Mouse (Mus musculus): ENCODE measurements around the gene Cib3. TPM values are rescaled to one million over a fixed set of nuclear protein-coding genes. Genes with fewer than 3 reads are reported as not detected.

The Cib3 gene
- polyA plus RNA-seq, 1 experiment from 2014 or later: not detected

DNA sequence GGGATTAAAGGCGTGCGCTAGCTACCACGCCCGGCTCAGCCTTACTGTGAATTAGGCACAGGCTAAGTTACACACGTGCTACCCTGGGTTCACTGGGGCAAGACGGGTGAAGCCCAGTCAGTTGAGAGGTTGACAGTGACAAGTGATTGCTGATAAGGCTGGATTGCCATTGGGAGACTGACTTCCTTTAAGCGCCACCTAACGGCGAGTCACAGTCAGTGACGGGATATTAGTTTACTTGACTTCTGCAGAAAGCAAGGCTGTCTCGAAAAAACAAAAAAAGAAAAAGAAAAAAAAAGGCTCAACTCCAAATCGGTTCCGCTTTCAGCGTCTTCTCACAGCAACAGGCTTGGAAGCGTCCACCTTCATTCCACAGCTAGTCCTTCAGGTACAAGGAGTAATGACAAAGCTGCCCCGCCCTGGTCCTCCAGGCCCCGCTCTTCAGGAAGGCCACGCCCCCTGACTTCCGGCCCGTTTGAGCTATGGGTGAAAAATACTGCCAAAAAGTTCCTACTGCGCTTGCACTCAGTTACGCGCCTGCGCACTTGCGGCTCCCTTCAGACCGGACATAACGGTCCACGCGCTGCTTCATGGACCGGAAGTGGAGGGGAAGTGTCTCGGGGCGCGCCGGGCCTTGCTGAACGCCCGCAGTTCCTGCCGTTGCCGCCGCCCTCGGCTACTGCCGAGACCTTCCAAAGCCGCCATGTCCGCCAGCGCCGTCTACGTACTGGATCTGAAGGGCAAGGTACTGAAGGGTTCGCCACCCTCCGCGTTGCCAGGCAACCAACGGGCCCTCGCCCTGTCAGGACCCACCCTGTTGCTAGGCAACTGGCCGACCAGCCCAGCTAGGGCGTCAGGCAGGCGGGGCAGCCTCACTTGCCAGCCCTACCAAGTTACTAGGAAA is 27.1 kb upstream of the Cib3 start, which contains the start of gene Ap1m1:
Gene Ap1m1 (plus strand): TSS at position 520 of the 904 bp plus-strand sequence.
- peak within 1 kb of the TSS; percentile 76 for H3K9ac ChIP-seq (replicated peaks)
- peak; percentile 97 for ATAC-seq (ENCODE audit: low FRiP score)
- peak within 1 kb of the TSS; percentile 98 for H3K27ac ChIP-seq (replicated peaks)
- peaks cover 17% of the 10 kb centered on the region for H3K36me3 ChIP-seq
- H3K4me2 ChIP-seq: peak within 1 kb of the TSS; percentile 82
- under 1% methylated on average over 54 of the region's 54 CpGs for WGBS
- H3K9me3 ChIP-seq (replicated peaks): no peaks in the 10 kb centered on the region
- peaks cover 26% of the 10 kb centered on the region for H3K4me1 ChIP-seq
- H3K27me3 ChIP-seq (replicated peaks): no peaks in the 10 kb centered on the region
- H3K4me3 ChIP-seq (replicated peaks): peak within 1 kb of the TSS; percentile 85

DNA sequence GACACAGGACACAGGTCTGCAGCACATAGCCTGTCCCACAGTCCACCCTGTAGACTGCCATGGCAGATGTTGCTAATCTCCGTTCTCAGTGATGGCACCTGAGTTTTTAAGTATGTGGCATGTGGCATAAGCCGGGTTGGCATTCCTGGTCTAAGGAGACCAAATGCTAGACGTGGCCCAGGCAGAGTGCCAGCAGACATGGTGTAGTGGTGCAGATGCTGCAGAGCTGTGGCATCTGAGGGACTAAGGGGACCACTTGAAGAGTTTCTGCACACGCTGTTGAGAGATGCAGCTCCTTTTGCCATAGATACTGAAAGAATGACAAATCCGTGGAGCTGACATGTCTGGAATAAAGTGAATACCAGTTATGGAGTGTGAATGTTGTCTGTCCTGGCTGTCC is 10.0 kb upstream of the Cib3 start:
- no peak for ATAC-seq (ENCODE audit: low FRiP score)
- H3K27me3 ChIP-seq (replicated peaks): peaks cover 2% of the 10 kb centered on the region
- H3K4me1 ChIP-seq: peaks cover 17% of the 10 kb centered on the region
- WGBS: 93% methylated on average over 5 of the region's 5 CpGs
- no peak overlapping the region for H3K4me3 ChIP-seq (replicated peaks)
- no peak overlapping the region for H3K4me2 ChIP-seq
- H3K9ac ChIP-seq (replicated peaks): no peak overlapping the region
- H3K27ac ChIP-seq (replicated peaks): no peak overlapping the region
- no peaks in the 10 kb centered on the region for H3K9me3 ChIP-seq (replicated peaks)
- peaks cover 28% of the 10 kb centered on the region for H3K36me3 ChIP-seq

DNA sequence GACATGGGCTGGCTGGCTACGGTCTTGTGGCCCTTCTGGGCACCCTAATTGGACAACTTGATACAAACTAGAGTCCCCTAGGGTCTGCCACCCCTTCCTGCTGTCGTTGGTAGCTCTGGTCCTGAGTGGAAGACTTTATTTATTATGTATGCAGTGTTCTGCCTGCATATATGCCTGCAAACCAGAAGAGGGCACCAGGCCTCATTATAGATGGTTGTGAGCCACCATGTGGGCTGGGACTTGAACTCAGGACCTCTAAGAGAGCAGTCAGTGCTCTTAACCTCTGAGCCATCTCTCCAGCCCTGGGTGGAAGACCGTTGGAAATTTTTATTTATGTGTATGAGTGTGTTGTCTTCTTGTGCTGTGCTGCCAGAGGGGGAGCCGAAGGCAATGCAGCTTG is 8.1 kb upstream of the Cib3 start:
- H3K27ac ChIP-seq (replicated peaks): no peak overlapping the region
- 84% methylated on average over 4 of the region's 4 CpGs for WGBS
- no peaks in the 10 kb centered on the region for H3K9me3 ChIP-seq (replicated peaks)
- ATAC-seq (ENCODE audit: low FRiP score): no peak
- H3K4me3 ChIP-seq (replicated peaks): peak overlapping the region; percentile 84
- no peak overlapping the region for H3K9ac ChIP-seq (replicated peaks)
- H3K4me2 ChIP-seq: peak overlapping the region; percentile 63
- peaks cover 28% of the 10 kb centered on the region for H3K36me3 ChIP-seq
- H3K27me3 ChIP-seq (replicated peaks): peaks cover 17% of the 10 kb centered on the region
- peaks cover 17% of the 10 kb centered on the region for H3K4me1 ChIP-seq

- H3K4me2 ChIP-seq: peak within 1 kb of the TSS; percentile 63
- peak within 1 kb of the TSS; percentile 84 for H3K4me3 ChIP-seq (replicated peaks)
- peaks cover 28% of the 10 kb centered on the region for H3K36me3 ChIP-seq
- peaks cover 17% of the 10 kb centered on the region for H3K4me1 ChIP-seq
- H3K9ac ChIP-seq (replicated peaks): peak within 1 kb of the TSS; percentile 72
- peak within 1 kb of the TSS; percentile 78 for H3K27ac ChIP-seq (replicated peaks)
- H3K9me3 ChIP-seq (replicated peaks): no peaks in the 10 kb centered on the region
- peaks cover 25% of the 10 kb centered on the region for H3K27me3 ChIP-seq (replicated peaks)
- 18% methylated on average over 39 of the region's 39 CpGs for WGBS
- peak; percentile 98 for ATAC-seq (ENCODE audit: low FRiP score)
Observed at GRCm38 (mm10) chr8:72219541-72220363, 7.1 kb upstream of the Cib3 start, which contains the start of gene Fam32a. Fam32a (plus strand) TSS chr8:72219730.

GRCm38 (mm10) chr8:72218781-72219540 is 6.3 kb upstream of the Cib3 start:
- Histone ChIP-seq H3K9me3 (replicated peaks) (no peaks in the 10 kb centered on the region), H3K4me2 (peak overlapping the region; percentile 63), H3K27me3 (replicated peaks) (peaks cover 29% of the 10 kb centered on the region), H3K9ac (replicated peaks) (no peak overlapping the region), H3K4me3 (replicated peaks) (peak overlapping the region; percentile 84), H3K27ac (replicated peaks) (peak overlapping the region; percentile 68), H3K4me1 (peaks cover 17% of the 10 kb centered on the region), H3K36me3 (peaks cover 25% of the 10 kb centered on the region)
- ATAC-seq (ENCODE audit: low FRiP score): peak; percentile 26; the same call in 1 of the 2 replicates
- 80% methylated on average over 10 of the region's 10 CpGs for WGBS

- Histone ChIP-seq H3K9ac (replicated peaks) (0 out of 2 replicates have a peak overlapping the region, but pooled peaks have one; percentile 7), H3K4me1 (peaks cover 8% of the 10 kb centered on the region), H3K27me3 (replicated peaks) (peaks cover 29% of the 10 kb centered on the region), H3K36me3 (no peaks in the 10 kb centered on the region), H3K27ac (replicated peaks) (no peak overlapping the region), H3K4me3 (replicated peaks) (no peak overlapping the region), H3K4me2 (no peak overlapping the region), H3K9me3 (replicated peaks) (no peaks in the 10 kb centered on the region)
- WGBS: 43% methylated on average over 1 of the region's 1 CpGs
- no peak for ATAC-seq (ENCODE audit: low FRiP score)
Observed at GRCm38 (mm10) chr8:72215871-72216270, 3.2 kb upstream of the Cib3 start.

GRCm38 (mm10) chr8:72215060-72215459 is 2.4 kb upstream of the Cib3 start:
- Histone ChIP-seq H3K9ac (replicated peaks) (no peak overlapping the region), H3K27me3 (replicated peaks) (peaks cover 29% of the 10 kb centered on the region), H3K36me3 (no peaks in the 10 kb centered on the region), H3K4me1 (no peaks in the 10 kb centered on the region), H3K27ac (replicated peaks) (no peak overlapping the region), H3K4me2 (no peak overlapping the region), H3K9me3 (replicated peaks) (no peaks in the 10 kb centered on the region), H3K4me3 (replicated peaks) (no peak overlapping the region)
- no peak for ATAC-seq (ENCODE audit: low FRiP score)
- 39% methylated on average over 2 of the region's 2 CpGs for WGBS

GRCm38 (mm10) chr8:72213536-72213935 is 899 bp upstream of the Cib3 start, which contains the start of gene Gm11034:
Gm11034 (minus strand) TSS chr8:72213636.
- no peaks in the 10 kb centered on the region for H3K4me1 ChIP-seq
- no peak within 1 kb of the TSS for H3K9ac ChIP-seq (replicated peaks)
- H3K36me3 ChIP-seq: no peaks in the 10 kb centered on the region
- H3K27ac ChIP-seq (replicated peaks): no peak within 1 kb of the TSS
- no peak within 1 kb of the TSS for H3K4me2 ChIP-seq
- peaks cover 29% of the 10 kb centered on the region for H3K27me3 ChIP-seq (replicated peaks)
- WGBS: 73% methylated on average over 4 of the region's 4 CpGs
- no peaks in the 10 kb centered on the region for H3K9me3 ChIP-seq (replicated peaks)
- no peak for ATAC-seq (ENCODE audit: low FRiP score)
- no peak within 1 kb of the TSS for H3K4me3 ChIP-seq (replicated peaks)

DNA sequence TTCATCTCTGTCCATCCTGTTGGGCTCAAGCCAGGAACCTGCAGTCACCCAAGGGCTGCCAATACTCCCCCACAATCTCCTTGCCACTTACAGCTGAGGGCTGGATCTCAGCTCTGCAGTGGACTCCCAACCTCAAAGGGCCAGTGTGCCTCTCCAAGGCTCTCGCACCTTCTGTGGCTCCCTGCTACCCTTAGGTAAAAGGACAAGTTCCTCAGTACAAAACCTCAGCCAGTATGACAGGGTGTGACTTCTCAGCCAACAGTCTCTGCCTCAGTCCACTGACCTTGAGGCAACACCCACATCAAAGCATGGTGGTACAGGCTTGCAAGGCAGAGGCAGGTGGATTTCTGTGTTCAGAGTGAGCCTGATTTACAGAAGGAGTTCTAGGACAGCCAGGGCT is 791 bp downstream of the Cib3 start:
- WGBS: 96% methylated on average over 1 of the region's 1 CpGs
- H3K9ac ChIP-seq (replicated peaks): no peak overlapping the region
- no peak overlapping the region for H3K27ac ChIP-seq (replicated peaks)
- no peak overlapping the region for H3K4me2 ChIP-seq
- H3K4me3 ChIP-seq (replicated peaks): no peak overlapping the region
- peaks cover 20% of the 10 kb centered on the region for H3K27me3 ChIP-seq (replicated peaks)
- H3K4me1 ChIP-seq: no peaks in the 10 kb centered on the region
- H3K36me3 ChIP-seq: no peaks in the 10 kb centered on the region
- no peaks in the 10 kb centered on the region for H3K9me3 ChIP-seq (replicated peaks)
- no peak for ATAC-seq (ENCODE audit: low FRiP score)

- no peak overlapping the region for H3K4me3 ChIP-seq (replicated peaks)
- no peaks in the 10 kb centered on the region for H3K36me3 ChIP-seq
- no peak overlapping the region for H3K27ac ChIP-seq (replicated peaks)
- H3K9me3 ChIP-seq (replicated peaks): no peaks in the 10 kb centered on the region
- no peaks in the 10 kb centered on the region for H3K4me1 ChIP-seq
- no peak overlapping the region for H3K4me2 ChIP-seq
- no peak for ATAC-seq (ENCODE audit: low FRiP score)
- no peak overlapping the region for H3K9ac ChIP-seq (replicated peaks)
- H3K27me3 ChIP-seq (replicated peaks): peaks cover 12% of the 10 kb centered on the region
- WGBS: 69% methylated on average over 2 of the region's 2 CpGs
Observed at GRCm38 (mm10) chr8:72210710-72211109, 1.9 kb downstream of the Cib3 start.

DNA sequence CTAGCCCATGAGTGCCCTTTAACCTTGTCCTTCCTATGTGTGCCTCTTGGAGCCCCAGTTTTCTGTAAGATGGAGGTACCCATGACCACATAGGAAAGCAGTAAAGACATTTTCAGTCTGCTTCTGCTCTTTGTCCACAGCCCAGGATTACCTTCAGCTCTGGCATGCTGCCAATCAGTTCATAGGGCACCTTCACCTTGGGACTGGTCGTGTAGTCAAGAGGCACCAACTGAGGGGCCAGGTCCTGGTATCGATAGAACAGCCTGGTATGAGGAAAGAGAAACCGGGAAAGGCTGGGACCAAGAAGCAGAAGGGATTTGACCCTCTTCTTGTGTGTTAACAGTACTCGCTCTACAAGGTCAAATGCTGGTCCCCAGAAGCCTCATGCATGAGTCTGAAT is 2.4 kb downstream of the Cib3 start:
- no peaks in the 10 kb centered on the region for H3K4me1 ChIP-seq
- H3K27me3 ChIP-seq (replicated peaks): peaks cover 7% of the 10 kb centered on the region; the same call in 1 of the 2 replicates
- H3K9ac ChIP-seq (replicated peaks): no peak overlapping the region
- H3K9me3 ChIP-seq (replicated peaks): no peaks in the 10 kb centered on the region
- 75% methylated on average over 4 of the region's 4 CpGs for WGBS
- H3K36me3 ChIP-seq: no peaks in the 10 kb centered on the region
- no peak overlapping the region for H3K4me3 ChIP-seq (replicated peaks)
- H3K4me2 ChIP-seq: no peak overlapping the region
- H3K27ac ChIP-seq (replicated peaks): no peak overlapping the region
- ATAC-seq (ENCODE audit: low FRiP score): no peak

Measured in neural tube, embryonic 15.5 days (tissue).